ENCODE assay signal across 9 mouse cellular contexts in the genomic region with DNA sequence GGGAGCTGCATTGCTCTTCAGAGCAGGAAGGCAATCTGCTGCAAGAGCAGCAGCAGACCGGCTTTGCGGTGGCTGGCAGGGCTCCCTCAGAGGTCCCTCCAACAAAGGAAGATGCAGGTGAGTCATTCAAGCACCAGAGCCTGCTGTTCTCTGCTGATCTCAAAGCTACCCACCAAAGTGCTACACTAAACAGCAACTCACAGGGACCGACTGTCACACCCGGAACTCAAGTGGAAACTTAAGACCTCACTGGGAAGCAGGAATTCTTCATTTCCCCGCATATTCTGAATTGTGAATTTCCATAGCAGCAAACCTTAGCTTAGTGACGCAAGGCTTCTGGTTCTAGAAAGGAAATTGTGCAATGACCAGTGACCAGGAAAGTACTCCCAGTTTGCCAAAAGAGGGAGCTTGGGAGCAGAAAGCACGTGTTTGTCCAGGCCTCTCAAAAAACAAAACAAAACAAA. TPM values are rescaled to one million over a fixed set of nuclear protein-coding genes. Genes with fewer than 3 reads are reported as not detected.
DNase-seq lines count a peak whose midpoint lies in the region; ATAC-seq and TF ChIP-seq lines count a peak whose summit lies in the region.
"Had no signal": no experiment of that assay in that cellular context is flagged by ENCODE, and none has a peak within 500 bp of the region (broad histone marks: within the 10 kb centered on the region; RNA-seq: fewer than 3 reads in every experiment).

No protein-coding gene starts in this region.

- TF ChIP-seq EP300 in heart, postnatal 0 days (IDR thresholded peaks at IDR 0.05; ENCODE audit: low read depth), result no peak

- no peaks in the 10 kb centered on the region for H3K9me3 ChIP-seq in heart, postnatal 0 days (replicated peaks; ENCODE audit: control insufficient read depth, low read length)
- H3K9me3 ChIP-seq: embryonic facial prominence, embryonic 13.5 days had no signal

- TF ChIP-seq POLR2A in liver, adult 2 months (IDR thresholded peaks at IDR 0.05; ENCODE audit: extremely low read depth, insufficient read depth, low read length), result no peak

- 20% methylated on average over 7 of the region's 7 CpGs for WGBS in liver, adult 2 months
- WGBS in heart, postnatal 0 days, result 23% methylated on average over 7 of the region's 7 CpGs

- in situ Hi-C loops in Patski (cut with MboI; ENCODE audit: low pct_unique_long_range_greater_than_20kb), result no loop called here

- DNase-seq in liver, adult 2 months (ENCODE audit: extremely low read depth, low read depth, low spot score), result peak; percentile 89
- DNase-seq in liver (no peak), Patski (ENCODE audit: low read depth, low spot score) (peak; percentile 85)
- peak; percentile 85 for DNase-seq in cerebellum, adult 9-11 months
- peak; percentile 90 for DNase-seq in heart, postnatal 0 days (ENCODE audit: low spot score)
- peak; percentile 44 to 60 for DNase-seq in left cerebral cortex, postnatal 36 days (ENCODE audit: low spot score in 2 of 2)
- DNase-seq in right cerebral cortex, postnatal 14 days, result peak; percentile 27
- no peak for DNase-seq in spleen, postnatal 4 days (ENCODE audit: low spot score in 2 of 2)

- H3K79me2 ChIP-seq in liver, adult 2 months (ENCODE audit: control insufficient read depth, insufficient read depth, low read length), result no peaks in the 10 kb centered on the region

- H3K27ac ChIP-seq in liver, adult 2 months (replicated peaks; ENCODE audit: insufficient read depth, low read depth, low read length), result peak overlapping the region; percentile 20; the same call in 1 of the 2 replicates
- peak overlapping the region; percentile 35 for H3K27ac ChIP-seq in heart, postnatal 0 days (ENCODE audit: low read depth)
- H3K27ac ChIP-seq: embryonic facial prominence, embryonic 13.5 days had no signal

- ATAC-seq in Patski, result peak; percentile 85
- peak; percentile 30 for ATAC-seq in heart, postnatal 0 days (ENCODE audit: insufficient read depth, low read depth)

- no peak overlapping the region for H3K4me2 ChIP-seq in heart, postnatal 0 days (ENCODE audit: low read depth, low read length)
- H3K4me2 ChIP-seq: embryonic facial prominence, embryonic 13.5 days had no signal

- CTCF ChIA-PET in Patski (lab: Charles Lee), result interaction anchor here (0.8 to 2.9 kb wide), 15 partner anchors 9 to 111 kb away, joined by 3 to 9 read pairs (median 4); a partner anchor contains a TSS

- peaks cover 8% of the 10 kb centered on the region for H3K4me1 ChIP-seq in liver, adult 2 months (ENCODE audit: control insufficient read depth, insufficient read depth, low read length)
- H3K4me1 ChIP-seq in heart, postnatal 0 days (ENCODE audit: control insufficient read depth, insufficient read depth), result peaks cover 37% of the 10 kb centered on the region

- POLR2A ChIA-PET in Patski (lab: Charles Lee), result interaction anchor here (0.6 to 1.3 kb wide), 6 partner anchors 17 to 184 kb away, joined by 3 to 7 read pairs (median 3); a partner anchor contains a TSS

- no peaks in the 10 kb centered on the region for H3K27me3 ChIP-seq in liver, adult 2 months (ENCODE audit: control insufficient read depth, insufficient read depth, low read length)
- H3K27me3 ChIP-seq in Patski, result no peaks in the 10 kb centered on the region
- no peaks in the 10 kb centered on the region for H3K27me3 ChIP-seq in heart, postnatal 0 days (ENCODE audit: control insufficient read depth, insufficient read depth, low read length)
- H3K27me3 ChIP-seq: embryonic facial prominence, embryonic 13.5 days had no signal

- no peak overlapping the region for H3K9ac ChIP-seq in liver, adult 2 months (ENCODE audit: low read depth, low read length)
- no peak overlapping the region for H3K9ac ChIP-seq in heart, postnatal 0 days (replicated peaks; ENCODE audit: low read depth, low read length)
- H3K9ac ChIP-seq: embryonic facial prominence, embryonic 13.5 days had no signal

- H3K36me3 ChIP-seq in liver, adult 2 months (ENCODE audit: control insufficient read depth, insufficient read depth, low read length), result no peaks in the 10 kb centered on the region
- H3K36me3 ChIP-seq in heart, postnatal 0 days (replicated peaks; ENCODE audit: control insufficient read depth, insufficient read depth, low read length), result 0 out of 2 replicates have a peak, but pooled peaks cover 4% of the 10 kb centered on the region
- H3K36me3 ChIP-seq: embryonic facial prominence, embryonic 13.5 days had no signal

- no peak overlapping the region for H3K4me3 ChIP-seq in liver, adult 2 months (ENCODE audit: insufficient read depth, low read depth, low read length)
- H3K4me3 ChIP-seq in heart, postnatal 0 days (ENCODE audit: low read depth, low read length), result no peak overlapping the region
- H3K4me3 ChIP-seq: embryonic facial prominence, embryonic 13.5 days had no signal

- intact Hi-C loops in left cerebral cortex, postnatal 36 days (cut with DNase I), result loop anchor here (5.0 kb wide), 2 partner anchors 45 to 80 kb away; a partner anchor contains a TSS

- TF ChIP-seq CTCF in liver, adult 2 months (IDR thresholded peaks at IDR 0.05; ENCODE audit: low read depth, low read length), result peak; percentile 49
- peak; percentile 83 for TF ChIP-seq CTCF in Patski (IDR thresholded peaks at IDR 0.05)
- TF ChIP-seq CTCF in heart, postnatal 0 days (IDR thresholded peaks at IDR 0.05; ENCODE audit: low read depth), result peak; percentile 60

RNA-seq across cellular contexts. Expression of a gene that starts 45.3 kb away (rescaled TPM):
- total RNA-seq in liver, adult 2 months (2014; rRNA removed), result 44.6 and 65.4 TPM in 2 replicates
- 46.0 and 50.5 TPM in 2 replicates for polyA plus RNA-seq in liver, adult 2 months (2012; rRNA removed)
- 239 TPM for polyA plus RNA-seq in Patski (2021)
- 2,277 and 2,295 TPM in 2 replicates for total RNA-seq in heart, postnatal 0 days (2014; rRNA removed; ENCODE audit: low replicate concordance)
- polyA plus RNA-seq in heart, postnatal 0 days (2015; fragmentation: Nextera tagmentation; extraction: Ambion mirVana), result 706 and 785 TPM in 2 replicates
- 100 to 1,000 TPM; 681 to 755 TPM for total RNA-seq in left cerebral cortex, postnatal 36 days (2021)

Comparison
In these comparisons a context has a peak if more than half of its experiments do, and no peak if none do; other contexts are left out.
1. DNase-seq: peak in liver, adult 2 months (single experiment), Patski (single experiment), cerebellum, adult 9-11 months (single experiment), heart, postnatal 0 days (single experiment), left cerebral cortex, postnatal 36 days (2 of 2) and right cerebral cortex, postnatal 14 days (single experiment); none in liver (single experiment) and spleen, postnatal 4 days (0 of 2).
2. RNA of a gene that starts 45.3 kb away (total RNA-seq): 2,277 to 2,295 TPM in heart, postnatal 0 days and 681 to 755 TPM in left cerebral cortex, postnatal 36 days; 44.6 to 65.4 TPM in liver, adult 2 months; every median in the first group is over 10 times any median in the second.
3. Peak in every context shown above with its lines, with median percentiles within 50 percentile points of each other: CTCF ChIP-seq.